Mouse (Mus musculus) cerebellum, adult 2 months (tissue): ENCODE data around the gene Rhog.

Experiments
- CTCF ChIP-seq: fragments of 200-500 bp; IDR thresholded peaks from 2 replicates; pipeline ENCODE4 v1.5.1; 2011; ENCODE audit warnings: low read depth, mild to moderate bottlenecking, control low read depth, low read length, moderate library complexity, borderline replicate concordance; ENCODE audit not compliant: insufficient read depth
- POLR2A ChIP-seq: fragments of 200-500 bp; IDR thresholded peaks from 2 replicates; pipeline ENCODE4 v1.6.1; 2011; ENCODE audit warnings: low read length, control low read depth, borderline replicate concordance; ENCODE audit not compliant: insufficient read depth

DNA sequence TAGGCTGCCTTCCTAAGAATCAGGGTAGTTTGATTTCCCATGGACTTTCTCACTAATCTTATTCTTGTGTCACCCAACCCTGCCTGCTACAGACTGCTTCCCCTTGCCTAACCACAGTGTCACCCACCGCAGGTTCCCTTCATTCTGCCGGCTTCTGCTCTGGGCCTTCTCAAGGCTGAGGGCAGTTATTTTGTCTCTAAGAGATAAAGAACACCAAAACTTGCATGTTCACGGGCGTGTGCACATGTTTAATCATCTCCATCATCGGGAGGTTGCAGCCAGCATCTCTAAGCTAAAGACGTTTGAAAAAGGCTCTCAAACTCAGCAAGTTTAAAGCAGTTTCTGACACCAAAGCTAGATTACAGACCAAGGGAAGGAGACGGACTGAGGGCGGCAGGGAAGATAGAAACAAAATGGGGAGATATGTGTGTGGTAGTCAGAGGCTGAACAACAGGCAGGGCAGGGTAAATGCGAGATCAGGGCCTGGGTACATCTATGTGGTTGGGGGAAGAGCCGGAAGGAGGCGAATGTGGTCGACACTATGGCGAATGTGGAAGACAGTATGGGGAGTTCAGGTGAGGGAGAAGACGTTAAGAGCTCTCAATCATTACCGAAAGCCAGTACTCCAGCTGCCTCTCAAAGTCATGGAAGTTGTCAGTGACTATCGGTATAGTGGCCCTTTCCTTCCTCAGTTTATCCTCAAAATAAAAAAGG, 7.0 kb downstream of the Rhog start:
- no peak for TF ChIP-seq CTCF
- TF ChIP-seq POLR2A, result no peak
